Mouse (Mus musculus): Measurements from ENCODE around the gene Cps1.

The Cps1 gene

DNA sequence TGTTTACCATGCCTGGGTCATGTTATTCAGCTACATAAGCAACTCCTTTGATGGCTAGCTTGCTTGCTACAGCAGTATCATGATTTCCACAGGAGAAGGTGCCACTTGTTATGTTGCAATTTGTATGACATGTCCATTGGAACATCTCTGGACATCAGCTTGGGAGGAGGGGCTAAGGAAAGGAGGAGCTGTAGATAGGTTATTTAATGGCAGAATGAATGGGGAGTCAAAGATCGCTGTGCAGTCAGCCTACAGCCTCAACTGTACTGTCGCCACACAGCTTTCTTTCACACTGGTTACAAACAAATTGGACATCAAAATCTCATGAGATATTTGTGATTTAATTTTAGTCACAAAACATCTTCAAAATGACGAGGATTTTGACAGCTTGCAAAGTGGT lies at the start of gene Cps1:
TSS of gene Cps1 (plus strand) at position 230 of the 400 bp plus-strand sequence.
- DNase-seq = no peak

- DNase-seq = no peak
Measured at GRCm38 (mm10) chr1:67077739-67078138, 45.1 kb upstream of the Cps1 start.

- no peak for DNase-seq
Measured at GRCm38 (mm10) chr1:67078666-67079065, 44.2 kb upstream of the Cps1 start.

- DNase-seq = no peak
Measured at GRCm38 (mm10) chr1:67079146-67079545, 43.7 kb upstream of the Cps1 start.

- DNase-seq = no peak
Measured at GRCm38 (mm10) chr1:67092473-67092872, 30.4 kb upstream of the Cps1 start.

GRCm38 (mm10) chr1:67099215-67099614 lies 23.6 kb upstream of the Cps1 start:
- no peak for DNase-seq

GRCm38 (mm10) chr1:67103476-67104248 lies 19.2 kb upstream of the Cps1 start:
- no peak for DNase-seq

- no peak for DNase-seq
Measured at GRCm38 (mm10) chr1:67111621-67112298, 11.1 kb upstream of the Cps1 start.

DNA sequence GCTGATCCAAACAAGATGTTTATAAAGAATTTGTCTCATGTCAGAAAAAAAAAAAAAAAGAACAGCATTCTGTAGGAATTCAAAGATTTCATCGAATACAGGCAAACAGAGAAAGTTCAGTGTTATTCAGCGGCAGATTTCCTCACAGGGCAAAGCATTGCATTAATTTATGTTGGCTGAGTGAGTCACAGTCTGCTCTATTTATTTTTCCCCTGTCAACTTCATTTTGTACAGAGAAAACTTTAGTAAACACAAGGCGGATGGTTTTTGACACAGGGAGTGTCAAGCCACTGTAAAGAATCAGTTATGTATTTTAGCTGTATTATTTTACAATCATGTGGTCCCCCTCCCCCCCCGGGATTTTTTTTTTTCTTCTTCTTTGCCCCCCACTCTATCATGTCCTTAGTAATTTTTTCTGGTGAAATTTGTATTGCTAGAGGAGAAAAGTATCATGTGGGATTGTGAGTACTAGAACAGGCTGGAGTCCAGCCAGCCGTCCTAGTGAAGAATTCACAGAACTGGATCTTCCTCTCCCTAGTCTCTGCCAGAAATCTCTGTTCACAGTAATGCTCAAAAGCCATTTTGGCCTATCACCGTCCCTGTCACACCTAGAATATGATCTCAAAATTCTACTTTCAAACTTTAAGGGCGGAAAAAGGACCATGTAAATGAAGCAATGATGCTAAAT lies 9.3 kb upstream of the Cps1 start:
- DNase-seq = no peak

- DNase-seq = no peak
Measured at GRCm38 (mm10) chr1:67116571-67116970, 6.3 kb upstream of the Cps1 start.

GRCm38 (mm10) chr1:67117778-67118177 lies 5.0 kb upstream of the Cps1 start:
- DNase-seq = no peak

DNA sequence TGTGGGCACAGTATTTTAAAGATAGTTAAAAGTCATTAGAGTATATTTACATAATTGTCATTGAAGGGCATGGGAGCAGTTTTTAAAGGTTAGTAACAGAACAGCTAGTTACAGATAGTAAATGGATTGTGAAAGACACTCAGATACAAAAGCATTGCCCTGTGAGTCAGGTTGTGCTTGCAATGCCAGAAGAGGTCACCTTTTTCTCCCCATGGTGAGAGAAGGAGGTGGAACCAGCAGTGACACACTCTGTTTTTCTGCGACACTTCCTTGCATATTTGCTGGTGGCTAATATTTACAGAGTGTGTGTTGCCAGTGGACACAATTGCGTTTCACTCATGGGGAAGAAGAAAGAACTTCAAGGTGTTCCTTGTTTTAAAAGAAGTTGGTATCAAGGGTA lies 2.6 kb downstream of the Cps1 start:
- no peak for DNase-seq

- DNase-seq = no peak
Measured at GRCm38 (mm10) chr1:67143939-67144338, 21.1 kb downstream of the Cps1 start.

DNA sequence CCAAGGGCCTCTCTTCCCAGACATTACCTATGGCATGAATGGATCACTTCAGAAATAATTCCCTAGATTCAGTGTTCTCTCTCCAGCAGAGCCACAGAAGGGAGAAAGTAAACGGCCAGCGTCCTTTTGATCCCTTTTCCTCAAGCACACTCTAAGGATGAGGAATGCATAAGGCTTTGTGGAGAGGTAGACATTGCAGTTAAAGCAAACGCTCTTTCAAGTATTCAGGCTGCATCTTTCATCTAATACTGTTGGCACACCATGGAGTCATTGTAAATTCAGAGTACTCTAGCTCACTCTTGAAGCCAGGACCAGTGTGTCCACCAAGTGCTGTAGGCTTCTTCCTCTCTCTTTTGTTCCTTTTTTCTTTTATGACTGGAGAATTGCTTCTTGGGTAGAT lies 28.4 kb downstream of the Cps1 start:
- no peak for DNase-seq

- DNase-seq = no peak
Measured at GRCm38 (mm10) chr1:67167283-67167682, 44.5 kb downstream of the Cps1 start.

DNA sequence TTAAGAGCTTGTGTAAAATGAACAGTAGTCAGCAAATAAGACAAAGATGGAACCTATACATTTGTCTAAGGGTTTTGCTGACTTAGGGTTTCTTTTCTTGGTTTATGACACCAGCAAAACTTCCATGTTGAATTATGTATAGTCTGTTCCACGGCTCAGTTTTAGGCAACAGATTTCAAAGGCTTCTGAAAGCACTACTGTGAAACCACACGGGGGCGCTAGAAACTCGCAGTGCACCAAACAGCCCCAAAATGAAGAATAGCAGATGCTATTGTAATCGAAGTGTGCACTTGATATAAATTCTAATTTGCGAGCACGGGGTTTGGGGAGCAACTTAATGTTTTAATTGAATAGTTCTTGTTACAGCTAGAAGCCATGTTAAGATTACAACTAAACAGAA lies 58.3 kb downstream of the Cps1 start:
- DNase-seq = peak; percentile 63

DNA sequence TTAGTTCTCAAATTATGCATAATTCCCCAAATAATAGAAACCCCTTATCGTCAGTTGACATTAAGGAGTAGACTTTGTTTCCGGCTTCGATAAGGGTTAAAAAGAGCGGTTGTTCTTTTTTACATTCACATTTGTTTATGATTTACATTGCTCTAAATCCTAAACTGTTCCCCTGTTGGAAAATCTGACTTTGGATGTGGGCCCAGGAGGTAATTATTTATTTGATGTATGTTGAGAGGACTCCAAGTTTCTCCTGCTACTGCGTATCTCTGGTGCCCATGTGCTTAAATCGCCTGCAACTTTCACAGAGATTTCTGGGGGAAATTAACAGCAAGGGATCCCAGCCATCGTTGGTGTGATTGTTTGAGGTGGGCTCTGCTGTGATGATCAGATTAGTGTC lies 59.4 kb downstream of the Cps1 start:
- DNase-seq = no peak

DNA sequence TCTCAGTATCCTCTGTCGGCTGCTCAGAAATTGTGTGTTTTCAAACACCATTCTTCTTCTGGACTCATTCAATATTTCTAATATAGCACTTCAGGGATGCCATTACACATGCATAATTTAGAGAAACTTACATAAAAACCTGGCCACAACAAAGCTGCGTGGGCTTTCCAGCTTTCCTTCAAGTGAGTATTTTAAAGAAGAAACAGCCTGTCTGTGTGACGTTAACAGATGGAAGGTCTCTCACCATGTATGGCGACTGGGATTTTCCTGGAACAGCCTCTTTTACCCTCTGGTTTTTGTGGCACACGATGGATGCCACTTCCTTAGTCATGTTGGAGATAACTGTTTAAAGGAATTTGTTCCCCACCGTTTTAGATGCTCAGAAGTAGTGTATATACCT lies 60.7 kb downstream of the Cps1 start:
- peak; percentile 32 for DNase-seq

DNA sequence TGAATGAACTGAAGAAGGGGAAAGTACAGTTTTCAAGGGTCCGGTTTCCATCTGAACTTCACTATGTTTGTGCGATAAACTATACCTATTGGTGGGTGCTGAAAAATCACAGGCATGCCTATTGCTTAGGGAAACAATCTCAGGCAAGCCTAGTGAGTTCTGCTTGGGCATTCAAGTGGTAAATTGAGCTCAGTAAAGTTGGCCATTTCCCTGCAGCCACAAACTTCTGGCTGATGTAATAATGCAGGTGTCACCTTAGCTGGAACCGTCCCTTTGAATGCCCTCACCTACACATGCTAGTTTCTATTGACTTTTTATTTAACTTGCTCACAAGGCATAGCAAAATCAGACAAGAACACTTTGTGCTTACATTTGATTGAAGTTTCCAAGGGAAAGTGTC lies 61.3 kb downstream of the Cps1 start:
- DNase-seq = no peak

DNA sequence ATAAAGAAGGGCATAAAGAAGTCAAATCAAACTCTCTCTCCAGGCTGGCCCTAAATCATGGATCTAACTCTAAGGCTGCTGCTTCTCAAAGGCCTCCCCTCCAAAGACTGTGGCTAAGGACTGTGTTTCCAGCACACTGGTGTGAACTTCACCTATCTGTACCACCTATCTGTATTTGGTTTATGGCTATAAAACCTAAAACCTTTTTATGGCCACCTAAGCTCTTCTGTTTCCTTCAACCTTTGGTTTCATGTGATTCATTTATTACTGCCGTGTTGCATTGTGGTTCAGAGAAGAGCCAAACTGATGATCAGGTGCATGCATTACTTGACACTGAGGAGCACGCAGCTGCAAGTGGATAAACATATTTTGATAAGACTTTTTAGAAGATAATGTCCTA lies 74.5 kb downstream of the Cps1 start:
- DNase-seq = no peak

- peak; percentile 23 for DNase-seq
Measured at GRCm38 (mm10) chr1:67218339-67218944, 95.6 kb downstream of the Cps1 start.

DNA sequence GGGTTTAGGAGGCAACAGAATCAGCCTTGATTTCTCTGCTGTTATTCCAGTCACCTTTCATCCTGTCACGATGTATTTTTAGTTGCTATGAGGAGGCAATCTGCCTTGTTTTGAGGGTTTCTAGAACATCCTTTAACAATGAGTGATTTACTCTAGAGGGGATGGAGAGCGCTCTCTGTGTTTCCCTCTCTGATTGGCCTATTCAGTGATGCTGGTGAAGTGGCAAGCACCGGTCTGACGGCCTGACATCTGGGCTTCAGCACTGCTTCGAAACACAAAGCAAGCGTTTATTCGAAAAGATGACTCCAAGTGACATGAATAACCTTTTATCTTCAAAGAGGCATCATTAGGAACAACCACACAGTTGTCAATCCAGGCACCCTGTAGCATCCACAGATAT lies 100.8 kb downstream of the Cps1 start:
- DNase-seq = no peak

- no peak for DNase-seq
Measured at GRCm38 (mm10) chr1:67234861-67235260, 112.0 kb downstream of the Cps1 start.
